In the genomic region with DNA sequence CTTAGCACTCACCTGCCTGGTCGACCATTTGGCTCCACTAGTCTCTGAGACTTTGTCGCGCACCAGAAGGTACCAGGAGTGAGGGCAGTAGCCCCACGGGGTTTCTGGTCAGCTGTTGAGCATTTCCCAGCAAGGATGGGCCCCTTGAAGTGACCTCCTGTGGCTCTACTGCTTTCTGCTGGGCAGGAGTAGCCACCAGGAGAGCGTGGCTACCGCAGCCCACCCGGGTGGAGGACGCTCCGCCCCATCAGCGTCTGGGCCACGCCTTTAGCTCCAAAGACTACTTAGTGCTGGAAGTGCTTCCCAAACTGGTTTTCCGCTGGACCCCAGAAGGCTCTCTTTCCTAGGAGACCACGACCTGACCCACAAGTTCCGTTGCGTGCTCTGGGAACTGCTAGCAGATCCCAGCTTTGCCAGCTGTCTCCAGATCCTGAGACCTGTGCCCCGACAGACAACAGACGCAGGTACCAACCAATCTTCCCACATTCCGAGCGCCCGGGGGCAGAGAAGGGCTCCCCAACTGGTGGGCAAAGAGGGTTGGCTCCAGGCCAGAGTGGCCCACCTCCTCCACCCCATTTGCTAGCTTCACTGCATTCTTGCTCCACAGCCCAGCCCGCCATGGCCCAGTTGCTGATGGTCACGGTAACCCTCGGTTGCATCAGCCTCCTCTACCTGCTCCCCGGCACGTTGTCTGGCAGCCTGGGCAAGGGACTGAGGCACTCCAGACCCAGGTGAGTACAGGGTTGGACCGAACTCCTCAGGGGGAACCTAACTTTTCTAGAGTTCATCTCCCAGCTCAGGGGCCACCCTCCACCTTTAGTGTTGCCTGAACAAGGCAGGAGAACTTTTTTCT, we compare ENCODE assay signal across 9 mouse cellular contexts. TPM values are rescaled to one million over a fixed set of nuclear protein-coding genes. Genes with fewer than 3 reads are reported as not detected.
DNase-seq lines count a peak whose midpoint lies in the region; ATAC-seq and TF ChIP-seq lines count a peak whose summit lies in the region.
"Had no signal": no experiment of that assay in that cellular context is flagged by ENCODE, and none has a peak within 500 bp of the region (broad histone marks: within the 10 kb centered on the region; RNA-seq: fewer than 3 reads in every experiment).

Gene Adm2, plus strand, starts transcription at position 51 of the 853 bp plus-strand sequence.

- no peak within 1 kb of the TSS for H3K27ac ChIP-seq in kidney, embryonic 15.5 days
- H3K27ac ChIP-seq in embryonic facial prominence, embryonic 10.5 days (replicated peaks) = no peak within 1 kb of the TSS
- H3K27ac ChIP-seq in intestine, embryonic 15.5 days = no peak within 1 kb of the TSS
- H3K27ac ChIP-seq in neural tube, embryonic 12.5 days = no peak within 1 kb of the TSS
- no peak within 1 kb of the TSS for H3K27ac ChIP-seq in thymus, adult 2 months (ENCODE audit: control insufficient read depth, insufficient read depth, low read length)
- H3K27ac ChIP-seq: macrophage had no signal

- H3K9me3 ChIP-seq in kidney, embryonic 15.5 days (replicated peaks) = no peaks in the 10 kb centered on the region
- no peaks in the 10 kb centered on the region for H3K9me3 ChIP-seq in embryonic facial prominence, embryonic 10.5 days
- H3K9me3 ChIP-seq in intestine, embryonic 15.5 days = no peaks in the 10 kb centered on the region
- H3K9me3 ChIP-seq in neural tube, embryonic 12.5 days = no peaks in the 10 kb centered on the region

- WGBS in kidney, embryonic 15.5 days = 4% methylated on average over 26 of the region's 26 CpGs
- WGBS in embryonic facial prominence, embryonic 10.5 days = 6% methylated on average over 26 of the region's 26 CpGs
- 6% methylated on average over 26 of the region's 26 CpGs for WGBS in intestine, embryonic 15.5 days
- 8% methylated on average over 26 of the region's 26 CpGs for WGBS in neural tube, embryonic 12.5 days
- 74% methylated on average over 26 of the region's 26 CpGs for WGBS in thymus, adult 2 months

- peak within 1 kb of the TSS; percentile 59 for H3K4me2 ChIP-seq in kidney, embryonic 15.5 days
- H3K4me2 ChIP-seq in intestine, embryonic 15.5 days (replicated peaks) = peak within 1 kb of the TSS; percentile 61
- H3K4me2 ChIP-seq in neural tube, embryonic 12.5 days (replicated peaks) = peak within 1 kb of the TSS; percentile 42

- ATAC-seq in kidney, embryonic 15.5 days (replicated peaks; ENCODE audit: low FRiP score) = peak; percentile 53
- peak; percentile 62 for ATAC-seq in intestine, embryonic 15.5 days
- ATAC-seq in neural tube, embryonic 12.5 days (ENCODE audit: low FRiP score, low read depth) = no peak

- TF ChIP-seq CTCF in thymus, adult 2 months (IDR thresholded peaks at IDR 0.05; ENCODE audit: borderline replicate concordance, control insufficient read depth, extremely low read depth, insufficient read depth, low read length, poor library complexity) = no peak

- peaks cover 17% of the 10 kb centered on the region; the same call in 1 of the 2 replicates for H3K27me3 ChIP-seq in kidney, embryonic 15.5 days
- H3K27me3 ChIP-seq in embryonic facial prominence, embryonic 10.5 days (replicated peaks; ENCODE audit: low read depth, poor library complexity, severe bottlenecking) = peaks cover 36% of the 10 kb centered on the region
- H3K27me3 ChIP-seq in intestine, embryonic 15.5 days (replicated peaks) = peaks cover 12% of the 10 kb centered on the region
- peaks cover 15% of the 10 kb centered on the region for H3K27me3 ChIP-seq in neural tube, embryonic 12.5 days (replicated peaks)
- H3K27me3 ChIP-seq in thymus, adult 2 months (ENCODE audit: control insufficient read depth, insufficient read depth, low read length) = no peaks in the 10 kb centered on the region

- DNase-seq in kidney, adult 11 months = no peak
- peak; percentile 28 for DNase-seq in embryonic facial prominence, embryonic 10.5 days (ENCODE audit: low spot score)
- no peak for DNase-seq in adrenal gland, adult 8-10 months
- no peak for DNase-seq in thymus, adult 2 months
- DNase-seq in right cerebral cortex, postnatal 14 days = no peak

- 0 out of 2 replicates have a peak within 1 kb of the TSS, but pooled peaks have one; percentile 4 for H3K9ac ChIP-seq in kidney, embryonic 15.5 days
- H3K9ac ChIP-seq in intestine, embryonic 15.5 days = peak within 1 kb of the TSS; percentile 18; the same call in 1 of the 2 replicates
- no peak within 1 kb of the TSS for H3K9ac ChIP-seq in neural tube, embryonic 12.5 days

- no peaks in the 10 kb centered on the region for H3K36me3 ChIP-seq in kidney, embryonic 15.5 days
- H3K36me3 ChIP-seq in embryonic facial prominence, embryonic 10.5 days (replicated peaks) = no peaks in the 10 kb centered on the region
- no peaks in the 10 kb centered on the region for H3K36me3 ChIP-seq in intestine, embryonic 15.5 days
- H3K36me3 ChIP-seq in neural tube, embryonic 12.5 days = no peaks in the 10 kb centered on the region
- H3K36me3 ChIP-seq in thymus, adult 2 months (ENCODE audit: control insufficient read depth, insufficient read depth, low read length) = no peaks in the 10 kb centered on the region

- no peak for TF ChIP-seq POLR2A in thymus, adult 2 months (IDR thresholded peaks at IDR 0.05; ENCODE audit: control insufficient read depth, extremely low read depth, insufficient read depth, low read length, poor library complexity)

- peaks cover 8% of the 10 kb centered on the region for H3K4me1 ChIP-seq in kidney, embryonic 15.5 days
- H3K4me1 ChIP-seq in embryonic facial prominence, embryonic 10.5 days = peaks cover 9% of the 10 kb centered on the region
- 0 out of 2 replicates have a peak, but pooled peaks cover 6% of the 10 kb centered on the region for H3K4me1 ChIP-seq in intestine, embryonic 15.5 days (replicated peaks)
- H3K4me1 ChIP-seq in neural tube, embryonic 12.5 days = peaks cover 4% of the 10 kb centered on the region; the same call in 1 of the 2 replicates
- H3K4me1 ChIP-seq in thymus, adult 2 months (replicated peaks; ENCODE audit: control insufficient read depth, insufficient read depth, low read length) = no peaks in the 10 kb centered on the region

- H3K4me3 ChIP-seq in kidney, embryonic 15.5 days (replicated peaks) = peak within 1 kb of the TSS; percentile 32
- H3K4me3 ChIP-seq in embryonic facial prominence, embryonic 10.5 days = peak within 1 kb of the TSS; percentile 44
- peak within 1 kb of the TSS; percentile 29 for H3K4me3 ChIP-seq in intestine, embryonic 15.5 days (replicated peaks)
- no peak within 1 kb of the TSS; the same call in 1 of the 2 replicates for H3K4me3 ChIP-seq in neural tube, embryonic 12.5 days
- H3K4me3 ChIP-seq in thymus, adult 2 months (ENCODE audit: control insufficient read depth, insufficient read depth, low read length) = no peak within 1 kb of the TSS

RNA-seq across cellular contexts. Expression of gene Adm2, which starts in this region (rescaled TPM):
- polyA plus RNA-seq in kidney, embryonic 15.5 days (2015; fragmentation: Nextera tagmentation; extraction: Ambion mirVana) = 0.71 and 0.74 TPM in 2 replicates
- polyA plus RNA-seq in embryonic facial prominence, embryonic 10.5 days (2016; fragmentation: Nextera tagmentation; extraction: Ambion mirVana) = 0.30 and 0.34 TPM in 2 replicates
- polyA plus RNA-seq in intestine, embryonic 15.5 days (2015; fragmentation: Nextera tagmentation; extraction: Ambion mirVana) = 1.4 and 1.5 TPM in 2 replicates
- not detected in 2 replicates for polyA plus RNA-seq in neural tube, embryonic 12.5 days (2016; fragmentation: Nextera tagmentation; extraction: Ambion mirVana)
- total RNA-seq in adrenal gland, adult 8-10 months (2022) = not detected
- 4.4 and 5.3 TPM in 2 replicates for polyA plus RNA-seq in thymus, adult 2 months (2012; rRNA removed)
- polyA plus RNA-seq: macrophage had no signal

Comparison
In these comparisons a context has a peak if more than half of its experiments do, and no peak if none do; other contexts are left out.
1. Peak in ATAC-seq, H3K4me3 ChIP-seq, H3K9ac ChIP-seq and H3K4me2 ChIP-seq in kidney, embryonic 15.5 days; RNA of the gene not detected or under 1 TPM.
2. Peak in DNase-seq and H3K4me3 ChIP-seq in embryonic facial prominence, embryonic 10.5 days; RNA of the gene not detected or under 1 TPM.